In genomic region chr7:92441611-92442010, GRCm38 (mm10) we compare ENCODE assay signal across 20 mouse cellular contexts.
DNase-seq lines count a peak whose midpoint lies in the region; ATAC-seq and TF ChIP-seq lines count a peak whose summit lies in the region.
"Had no signal": no experiment of that assay in that cellular context is flagged by ENCODE, and none has a peak within 500 bp of the region (broad histone marks: within the 10 kb centered on the region; RNA-seq: fewer than 3 reads in every experiment).

No protein-coding gene starts in this region.

- TF ChIP-seq EP300 in lung, postnatal 0 days (IDR thresholded peaks at IDR 0.05): no peak

- no peak overlapping the region for H3K27ac ChIP-seq in lung, postnatal 0 days (ENCODE audit: low read length)
- H3K27ac ChIP-seq in macrophage: peak overlapping the region; percentile 70
- H3K27ac ChIP-seq: embryonic facial prominence, embryonic 12.5 days; forebrain, embryonic 12.5 days; hindbrain, embryonic 15.5 days; neural tube, embryonic 15.5 days had no signal

- DNase-seq in lung, postnatal 0 days (ENCODE audit: low spot score): peak; percentile 18
- DNase-seq in lung, postnatal 4 days: no peak
- DNase-seq in gastrocnemius, adult 18-20 months (ENCODE audit: low spot score): no peak
- DNase-seq in ovary, postnatal 10 days (ENCODE audit: low spot score): no peak
- no peak for DNase-seq in adrenal gland, adult (ENCODE audit: inconsistent age in 2 of 2, low spot score in 1 of 2)
- DNase-seq: adrenal gland, postnatal 25 days; cerebellum, adult 9-10 months; heart, postnatal 4 days; kidney, adult 9 months; kidney, postnatal 14 days; lung, adult 18-20 months; lung, postnatal 14 days; right cerebral cortex, postnatal 25 days; thymus, postnatal 14 days had no signal

- H3K79me2 ChIP-seq in macrophage (ENCODE audit: inconsistent target): no peaks in the 10 kb centered on the region

- no peaks in the 10 kb centered on the region for H3K4me1 ChIP-seq in lung, postnatal 0 days (ENCODE audit: insufficient read depth, low read depth, low read length)
- H3K4me1 ChIP-seq: embryonic facial prominence, embryonic 12.5 days; forebrain, embryonic 12.5 days; hindbrain, embryonic 15.5 days; neural tube, embryonic 15.5 days had no signal

- H3K36me3 ChIP-seq in lung, postnatal 0 days (ENCODE audit: insufficient read depth, low read length): no peaks in the 10 kb centered on the region
- H3K36me3 ChIP-seq in macrophage (ENCODE audit: inconsistent target): no peaks in the 10 kb centered on the region
- H3K36me3 ChIP-seq: embryonic facial prominence, embryonic 12.5 days; forebrain, embryonic 12.5 days had no signal

- TF ChIP-seq CTCF in lung, postnatal 0 days (IDR thresholded peaks at IDR 0.05): no peak

- H3K4me3 ChIP-seq in lung, postnatal 0 days (ENCODE audit: low read depth, low read length): no peak overlapping the region
- H3K4me3 ChIP-seq in macrophage (ENCODE audit: inconsistent target): no peak overlapping the region
- H3K4me3 ChIP-seq: embryonic facial prominence, embryonic 12.5 days; forebrain, embryonic 12.5 days; hindbrain, embryonic 15.5 days; neural tube, embryonic 15.5 days had no signal

- no peaks in the 10 kb centered on the region for H3K27me3 ChIP-seq in lung, postnatal 0 days (replicated peaks; ENCODE audit: insufficient read depth, low read length)
- H3K27me3 ChIP-seq: embryonic facial prominence, embryonic 12.5 days; forebrain, embryonic 12.5 days; hindbrain, embryonic 15.5 days; neural tube, embryonic 15.5 days had no signal

- no peak overlapping the region for H3K4me2 ChIP-seq in lung, postnatal 0 days (replicated peaks; ENCODE audit: low read depth, low read length)
- H3K4me2 ChIP-seq: embryonic facial prominence, embryonic 12.5 days; forebrain, embryonic 12.5 days; hindbrain, embryonic 15.5 days; neural tube, embryonic 15.5 days had no signal

- no peaks in the 10 kb centered on the region for H3K9me3 ChIP-seq in lung, postnatal 0 days (ENCODE audit: low read length)
- H3K9me3 ChIP-seq: embryonic facial prominence, embryonic 12.5 days; forebrain, embryonic 12.5 days; hindbrain, embryonic 15.5 days; neural tube, embryonic 15.5 days had no signal

- peak; percentile 35; the same call in 1 of the 2 replicates for ATAC-seq in lung, postnatal 0 days
- ATAC-seq in common myeloid progenitor, adult 5-6 weeks (replicated peaks; ENCODE audit: low read depth, poor library complexity, severe bottlenecking): peak; percentile 74

- no peak overlapping the region for H3K9ac ChIP-seq in lung, postnatal 0 days (replicated peaks; ENCODE audit: low read depth)
- H3K9ac ChIP-seq: embryonic facial prominence, embryonic 12.5 days; forebrain, embryonic 12.5 days; hindbrain, embryonic 15.5 days; neural tube, embryonic 15.5 days had no signal
